Mouse (Mus musculus) hindbrain, postnatal 0 days (tissue): ENCODE data around the gene Apobec3. TPM values are rescaled to one million over a fixed set of nuclear protein-coding genes. Genes with fewer than 3 reads are reported as not detected.

Experiments
- ATAC-seq: fragments of 200-750 bp; cut with Nextera tagmentation; 2 replicates; pipeline ENCODE4 v1.8.0; 2017; ENCODE audit warnings: mild to moderate bottlenecking, moderate TSS enrichment, moderate library complexity
- DNase-seq: peaks from one replicate; pipeline ENCODE4 v3.0.0-alpha.2; 2015; ENCODE audit warnings: low spot score
- H3K27ac ChIP-seq: fragments of 300-500 bp; sonication (generic); 2 replicates; pipeline ENCODE4 v1.5.1; 2014; ENCODE audit warnings: mild to moderate bottlenecking
- H3K27me3 ChIP-seq: fragments of 300-500 bp; sonication (generic); 2 replicates; pipeline ENCODE4 v1.6.1; 2014; ENCODE audit warnings: low read length, mixed read lengths; ENCODE audit not compliant: insufficient read depth
- H3K36me3 ChIP-seq: fragments of 300-500 bp; sonication (generic); 2 replicates; pipeline ENCODE4 v1.6.1; 2014; ENCODE audit warnings: low read length, mixed read lengths; ENCODE audit not compliant: insufficient read depth
- H3K4me1 ChIP-seq: fragments of 300-500 bp; sonication (generic); 2 replicates; pipeline ENCODE4 v1.6.1; 2014; ENCODE audit warnings: antibody characterized with exemption, low read length, mixed read lengths; ENCODE audit not compliant: insufficient read depth
- H3K4me2 ChIP-seq: fragments of 300-500 bp; sonication (generic); 2 replicates; pipeline ENCODE4 v1.6.1; 2014; ENCODE audit warnings: low read depth, mild to moderate bottlenecking, low read length, moderate library complexity, mixed read lengths
- H3K4me3 ChIP-seq: fragments of 300-500 bp; sonication (generic); 2 replicates; pipeline ENCODE4 v1.5.1; 2014; ENCODE audit warnings: low read length
- H3K9ac ChIP-seq: fragments of 300-500 bp; sonication (generic); replicated peaks from 2 replicates; pipeline ENCODE4 v1.6.1; 2014; ENCODE audit warnings: mild to moderate bottlenecking, low read length, moderate library complexity, mixed read lengths
- H3K9me3 ChIP-seq: fragments of 300-500 bp; sonication (generic); 2 replicates; pipeline ENCODE4 v1.6.1; 2016; ENCODE audit warnings: low read length, mixed read lengths
- CTCF ChIP-seq: IDR thresholded peaks from 2 replicates; pipeline ENCODE4 v1.5.1; 2016; ENCODE audit warnings: antibody characterized with exemption, control low read depth, low read depth
- WGBS: fragments of 180-500 bp; shearing (Covaris S2); extraction: QIAGEN DNeasy Blood & Tissue Kit; methylation state at CpG from one replicate; pipeline ENCODE4 v1.1.7; 2014; 5-methylcytosine and 5-hydroxymethylcytosine counted together
- polyA plus RNA-seq: library from polyadenylated mRNA; unstranded; fragments of >200 nt; fragmentation: Nextera tagmentation; extraction: Ambion mirVana; gene quantifications from 2 replicates; pipeline ENCODE4 v1.2.1, GENCODE M21; 2015
- total RNA-seq: library from RNA; depleted of rRNA; stranded (reverse); fragments of >200 nt; gene quantifications from 2 replicates; pipeline ENCODE4 v1.2.3, GENCODE M21; 2014; rRNA removed

Apobec3 gene
- total RNA-seq (3.5 and 5.3 TPM in 2 replicates), polyA plus RNA-seq (3.9 and 4.5 TPM in 2 replicates)

GRCm38 (mm10) chr15:79891436-79892212 lies at the start of gene Apobec3:
Gene Apobec3 (plus strand): TSS chr15:79891659.
- DNase-seq, result peak; percentile 84
- H3K9me3 ChIP-seq, result no peaks in the 10 kb centered on the region
- no peaks in the 10 kb centered on the region; the same call in 1 of the 2 replicates for H3K4me1 ChIP-seq
- no peaks in the 10 kb centered on the region for H3K36me3 ChIP-seq
- H3K9ac ChIP-seq, result peak within 1 kb of the TSS; percentile 41
- H3K27me3 ChIP-seq, result no peaks in the 10 kb centered on the region
- H3K4me2 ChIP-seq, result peak within 1 kb of the TSS; percentile 62
- peak within 1 kb of the TSS; percentile 48; the same call in 1 of the 2 replicates for H3K27ac ChIP-seq
- peak; percentile 67 for ATAC-seq
- peak; percentile 80 for TF ChIP-seq CTCF
- peak within 1 kb of the TSS; percentile 36 for H3K4me3 ChIP-seq
- WGBS, result 2% methylated on average over 20 of the region's 20 CpGs

GRCm38 (mm10) chr15:79842985-79843384 lies 48.5 kb upstream of the Apobec3 start:
- H3K27ac ChIP-seq, result no peak overlapping the region
- ATAC-seq (no peak), DNase-seq (no peak)
- no peak for TF ChIP-seq CTCF
- H3K27me3 ChIP-seq, result no peaks in the 10 kb centered on the region
- no peak overlapping the region for H3K4me3 ChIP-seq
- H3K9ac ChIP-seq, result no peak overlapping the region
- H3K4me2 ChIP-seq, result no peak overlapping the region
- peaks cover 9% of the 10 kb centered on the region; the same call in 1 of the 2 replicates for H3K4me1 ChIP-seq
- H3K9me3 ChIP-seq, result no peaks in the 10 kb centered on the region
- WGBS, result 88% methylated on average over 3 of the region's 3 CpGs
- no peaks in the 10 kb centered on the region for H3K36me3 ChIP-seq

GRCm38 (mm10) chr15:79845986-79846385 lies 45.5 kb upstream of the Apobec3 start:
- ATAC-seq (no peak), DNase-seq (no peak)
- Histone ChIP-seq H3K36me3 (no peaks in the 10 kb centered on the region), H3K4me2 (no peak overlapping the region), H3K27ac (no peak overlapping the region), H3K4me3 (no peak overlapping the region), H3K9me3 (no peaks in the 10 kb centered on the region), H3K27me3 (no peaks in the 10 kb centered on the region), H3K9ac (no peak overlapping the region), H3K4me1 (peaks cover 9% of the 10 kb centered on the region; the same call in 1 of the 2 replicates)
- no peak for TF ChIP-seq CTCF
- 51% methylated on average over 4 of the region's 4 CpGs for WGBS

- peak overlapping the region; percentile 26; the same call in 1 of the 2 replicates for H3K27ac ChIP-seq
- H3K36me3 ChIP-seq, result no peaks in the 10 kb centered on the region
- H3K9ac ChIP-seq, result no peak overlapping the region
- DNase-seq, result peak; percentile 49
- TF ChIP-seq CTCF, result no peak
- no peaks in the 10 kb centered on the region for H3K27me3 ChIP-seq
- no peak overlapping the region for H3K4me2 ChIP-seq
- ATAC-seq, result 0 out of 2 replicates have a peak, but pooled peaks have one; percentile 27
- H3K4me3 ChIP-seq, result no peak overlapping the region
- WGBS, result 19% methylated on average over 5 of the region's 5 CpGs
- H3K4me1 ChIP-seq, result peaks cover 9% of the 10 kb centered on the region; the same call in 1 of the 2 replicates
- no peaks in the 10 kb centered on the region for H3K9me3 ChIP-seq
Measured at GRCm38 (mm10) chr15:79847100-79847499, 44.4 kb upstream of the Apobec3 start.

GRCm38 (mm10) chr15:79850143-79850542 lies 41.3 kb upstream of the Apobec3 start:
- H3K9me3 ChIP-seq, result no peaks in the 10 kb centered on the region
- H3K36me3 ChIP-seq, result no peaks in the 10 kb centered on the region
- peaks cover 9% of the 10 kb centered on the region; the same call in 1 of the 2 replicates for H3K4me1 ChIP-seq
- TF ChIP-seq CTCF, result no peak
- H3K27ac ChIP-seq, result no peak overlapping the region
- no peak for DNase-seq
- no peak overlapping the region for H3K4me2 ChIP-seq
- H3K9ac ChIP-seq, result no peak overlapping the region
- H3K4me3 ChIP-seq, result no peak overlapping the region
- H3K27me3 ChIP-seq, result no peaks in the 10 kb centered on the region
- ATAC-seq, result no peak
- WGBS, result 91% methylated on average over 2 of the region's 2 CpGs

GRCm38 (mm10) chr15:79858979-79859378 lies 32.5 kb upstream of the Apobec3 start:
- H3K27ac ChIP-seq, result no peak overlapping the region
- H3K36me3 ChIP-seq, result no peaks in the 10 kb centered on the region
- no peak overlapping the region for H3K4me2 ChIP-seq
- no peaks in the 10 kb centered on the region for H3K9me3 ChIP-seq
- H3K9ac ChIP-seq, result no peak overlapping the region
- H3K4me3 ChIP-seq, result no peak overlapping the region
- ATAC-seq (no peak), DNase-seq (no peak)
- H3K27me3 ChIP-seq, result no peaks in the 10 kb centered on the region
- no peaks in the 10 kb centered on the region for H3K4me1 ChIP-seq
- no peak for TF ChIP-seq CTCF
- 89% methylated on average over 5 of the region's 5 CpGs for WGBS

GRCm38 (mm10) chr15:79859821-79860220 lies 31.6 kb upstream of the Apobec3 start:
- H3K4me3 ChIP-seq, result no peak overlapping the region
- no peaks in the 10 kb centered on the region for H3K36me3 ChIP-seq
- H3K27ac ChIP-seq, result no peak overlapping the region
- no peak for DNase-seq
- no peak for ATAC-seq
- H3K9me3 ChIP-seq, result no peaks in the 10 kb centered on the region
- no peaks in the 10 kb centered on the region for H3K4me1 ChIP-seq
- no peaks in the 10 kb centered on the region for H3K27me3 ChIP-seq
- WGBS, result 92% methylated on average over 9 of the region's 9 CpGs
- TF ChIP-seq CTCF, result no peak
- H3K4me2 ChIP-seq, result no peak overlapping the region
- no peak overlapping the region for H3K9ac ChIP-seq
